Mouse (Mus musculus) 3T3-L1 (cell line): Measurements from ENCODE around the gene Vps18.
A peak's percentile ranks its signal among the peaks of the same experiment; 100 is the strongest.

ENCODE experiments used
- DNase-seq: peaks from one replicate; pipeline ENCODE4 v3.0.0-alpha.2; 2015; ENCODE audit warnings: low read depth, low spot score

Vps18 gene

GRCm38 (mm10) chr2:119321771-119322586, 33.4 kb downstream of the Vps18 start:
- no peak for DNase-seq

DNA sequence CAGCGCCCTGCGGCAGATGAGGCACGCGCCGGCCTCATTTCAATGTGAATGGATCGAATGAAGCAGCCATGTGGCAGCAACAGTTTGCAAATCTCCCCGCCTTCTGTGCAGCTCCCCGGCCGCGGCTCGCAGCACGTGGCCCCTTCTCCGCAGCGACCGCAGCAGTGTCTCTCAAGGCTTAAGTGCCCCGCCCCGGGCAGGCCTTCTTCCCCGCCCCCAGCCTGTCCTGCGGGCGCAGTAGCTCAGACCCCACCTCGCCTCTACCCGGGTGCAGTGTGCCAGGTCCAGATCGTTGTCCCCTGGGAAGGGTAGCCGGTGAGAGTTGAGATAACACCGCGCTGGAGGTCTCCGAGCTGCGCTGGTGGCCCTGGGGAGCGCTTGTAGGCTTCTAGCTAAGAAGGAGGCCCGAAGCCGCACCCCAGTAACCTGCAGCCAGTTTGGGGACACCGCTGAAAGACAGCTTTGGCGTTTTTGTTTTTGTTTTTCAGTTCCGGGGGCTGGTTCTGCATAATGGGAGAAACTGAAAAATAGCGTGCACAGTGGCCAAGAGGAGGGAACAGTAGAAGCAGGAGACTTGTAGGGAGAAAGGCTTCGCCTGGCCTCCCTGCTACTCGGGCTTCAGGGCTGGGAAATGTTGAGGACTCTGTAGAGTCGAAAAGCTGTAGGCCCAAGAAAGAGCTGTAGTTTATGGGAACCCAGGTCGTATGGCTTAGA, 34.2 kb downstream of the Vps18 start:
- DNase-seq = no peak

DNA sequence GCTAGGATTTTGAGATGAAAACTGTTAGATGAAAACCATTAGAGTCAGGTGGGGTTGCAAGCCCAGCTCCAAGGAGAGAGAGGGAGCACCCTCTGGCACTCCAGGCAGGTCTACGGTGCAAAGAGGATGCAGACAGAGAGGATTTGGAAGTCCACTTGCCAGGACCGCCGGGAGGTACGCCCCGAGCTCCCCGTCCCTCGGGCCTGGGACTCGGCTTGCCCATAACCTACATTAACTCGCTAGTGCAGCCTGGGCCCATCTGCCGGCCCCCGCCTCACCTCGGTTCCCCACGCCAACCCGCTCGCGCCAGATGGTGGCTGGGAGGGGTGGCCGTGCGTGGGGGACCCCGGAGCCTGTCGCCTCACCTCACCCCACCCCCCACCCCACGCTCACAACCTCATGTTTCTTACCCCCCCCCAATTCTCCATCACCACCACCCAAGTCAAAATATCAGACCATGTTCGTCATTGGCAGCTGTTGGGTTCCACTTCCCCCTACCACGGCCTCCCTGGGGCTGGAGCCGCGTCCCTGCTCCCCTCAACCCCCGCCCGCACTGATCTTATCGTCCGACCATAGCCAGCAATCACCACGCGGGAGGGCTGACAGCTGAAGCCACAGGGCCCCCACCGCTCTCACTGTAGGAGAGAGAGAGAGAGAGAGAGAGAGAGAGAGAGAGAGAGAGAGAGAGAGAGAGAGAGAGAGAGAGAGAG, 35.5 kb downstream of the Vps18 start:
- DNase-seq = no peak

GRCm38 (mm10) chr2:119324576-119325318, 36.2 kb downstream of the Vps18 start:
- no peak for DNase-seq

DNA sequence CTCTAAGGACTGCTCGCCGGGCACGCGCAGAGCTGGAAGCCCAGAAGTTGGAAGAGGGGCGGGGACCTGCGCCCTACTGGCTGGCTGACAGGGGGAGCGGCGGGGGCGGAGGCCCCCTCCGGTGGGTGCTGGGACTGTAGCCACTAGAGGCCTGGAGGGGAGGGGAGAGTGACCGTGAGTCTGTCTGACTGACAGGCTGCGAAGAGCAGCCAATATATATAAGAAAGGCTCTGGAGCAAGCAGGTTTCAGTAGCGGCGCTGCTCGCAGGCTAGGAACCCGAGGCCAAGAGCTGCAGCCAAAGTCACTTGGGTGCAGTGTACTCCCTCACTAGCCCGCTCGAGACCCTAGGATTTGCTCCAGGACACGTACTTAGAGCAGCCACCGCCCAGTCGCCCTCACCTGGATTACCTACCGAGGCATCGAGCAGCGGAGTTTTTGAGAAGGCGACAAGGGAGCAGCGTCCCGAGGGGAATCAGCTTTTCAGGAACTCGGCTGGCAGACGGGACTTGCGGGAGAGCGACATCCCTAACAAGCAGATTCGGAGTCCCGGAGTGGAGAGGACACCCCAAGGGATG, 37.1 kb downstream of the Vps18 start, which contains the start of gene Dll4:
Dll4 (plus strand) TSS at position 217 of the 576 bp plus-strand sequence.
- no peak for DNase-seq

GRCm38 (mm10) chr2:119326161-119327101, 37.9 kb downstream of the Vps18 start:
- DNase-seq = no peak

- DNase-seq = no peak
Measured at GRCm38 (mm10) chr2:119327102-119327480, 38.6 kb downstream of the Vps18 start.

DNA sequence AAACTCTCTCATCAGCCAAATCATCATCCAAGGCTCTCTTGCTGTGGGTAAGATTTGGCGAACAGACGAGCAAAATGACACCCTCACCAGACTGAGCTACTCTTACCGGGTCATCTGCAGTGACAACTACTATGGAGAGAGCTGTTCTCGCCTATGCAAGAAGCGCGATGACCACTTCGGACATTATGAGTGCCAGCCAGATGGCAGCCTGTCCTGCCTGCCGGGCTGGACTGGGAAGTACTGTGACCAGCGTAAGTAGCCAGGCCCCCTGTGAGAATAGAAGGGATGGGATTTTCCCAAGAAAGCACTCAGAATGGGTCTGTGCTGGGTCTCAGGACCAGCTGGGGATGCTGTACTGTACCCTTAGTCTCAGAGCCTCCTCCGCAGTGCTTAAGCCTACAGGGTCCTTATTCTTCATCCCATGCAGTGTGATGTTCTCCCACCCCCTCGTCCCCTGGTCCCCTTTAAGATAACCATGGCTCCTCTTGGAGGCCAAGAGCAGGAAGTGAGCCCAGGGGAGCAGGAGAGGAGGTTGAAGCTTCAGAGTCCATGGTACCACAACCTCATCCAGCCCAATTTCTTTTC, 39.5 kb downstream of the Vps18 start:
- no peak for DNase-seq

- no peak for DNase-seq
Measured at GRCm38 (mm10) chr2:119328546-119328945, 40.0 kb downstream of the Vps18 start.

DNA sequence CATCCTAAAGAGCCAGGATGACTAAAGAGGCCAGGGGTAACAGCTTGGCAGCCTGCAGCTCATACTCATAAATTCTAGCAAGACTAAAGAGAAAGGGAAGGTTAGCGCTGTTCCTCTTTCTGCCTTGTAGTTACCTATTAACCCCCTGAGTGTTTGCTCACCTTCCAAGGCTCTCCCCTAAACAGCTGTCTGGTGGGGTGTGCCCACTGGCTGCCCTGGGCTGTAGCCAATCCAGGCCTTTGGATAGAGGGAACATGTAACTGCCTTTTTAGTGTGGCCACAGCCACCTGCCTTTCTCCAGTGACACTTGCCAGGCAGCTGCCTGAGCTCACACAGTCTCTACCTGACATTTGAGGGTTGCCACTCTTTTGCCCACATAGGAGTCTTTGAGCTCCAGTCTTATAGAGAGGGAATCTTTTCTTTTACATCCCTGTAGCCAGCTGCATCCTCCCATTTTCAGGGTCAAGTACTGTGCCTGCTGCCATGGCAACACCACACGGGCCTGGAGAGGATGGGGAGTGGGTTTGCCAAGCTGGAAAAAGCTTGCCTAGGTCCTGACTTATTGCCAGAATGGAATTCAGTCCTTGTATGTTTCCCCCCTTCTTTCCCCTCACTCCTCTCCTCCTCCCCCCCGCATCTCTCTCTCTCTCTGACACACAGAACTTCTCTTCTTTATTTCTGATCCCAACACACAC, 40.7 kb downstream of the Vps18 start:
- DNase-seq = no peak

DNA sequence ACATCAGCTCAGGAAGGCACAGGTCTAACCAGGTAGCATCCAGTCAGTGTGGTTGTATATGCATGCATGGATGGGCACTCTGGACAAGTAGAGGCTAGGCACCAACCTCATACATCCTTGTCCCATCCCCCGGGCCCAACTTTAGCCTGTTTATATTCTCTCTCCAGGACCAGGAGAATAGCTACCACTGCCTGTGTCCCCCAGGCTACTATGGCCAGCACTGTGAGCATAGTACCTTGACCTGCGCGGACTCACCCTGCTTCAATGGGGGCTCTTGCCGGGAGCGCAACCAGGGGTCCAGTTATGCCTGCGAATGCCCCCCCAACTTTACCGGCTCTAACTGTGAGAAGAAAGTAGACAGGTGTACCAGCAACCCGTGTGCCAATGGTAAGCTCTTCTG, 42.3 kb downstream of the Vps18 start:
- no peak for DNase-seq

GRCm38 (mm10) chr2:119332177-119332661, 43.7 kb downstream of the Vps18 start:
- DNase-seq = no peak

GRCm38 (mm10) chr2:119334135-119334534, 45.6 kb downstream of the Vps18 start:
- DNase-seq = no peak

DNA sequence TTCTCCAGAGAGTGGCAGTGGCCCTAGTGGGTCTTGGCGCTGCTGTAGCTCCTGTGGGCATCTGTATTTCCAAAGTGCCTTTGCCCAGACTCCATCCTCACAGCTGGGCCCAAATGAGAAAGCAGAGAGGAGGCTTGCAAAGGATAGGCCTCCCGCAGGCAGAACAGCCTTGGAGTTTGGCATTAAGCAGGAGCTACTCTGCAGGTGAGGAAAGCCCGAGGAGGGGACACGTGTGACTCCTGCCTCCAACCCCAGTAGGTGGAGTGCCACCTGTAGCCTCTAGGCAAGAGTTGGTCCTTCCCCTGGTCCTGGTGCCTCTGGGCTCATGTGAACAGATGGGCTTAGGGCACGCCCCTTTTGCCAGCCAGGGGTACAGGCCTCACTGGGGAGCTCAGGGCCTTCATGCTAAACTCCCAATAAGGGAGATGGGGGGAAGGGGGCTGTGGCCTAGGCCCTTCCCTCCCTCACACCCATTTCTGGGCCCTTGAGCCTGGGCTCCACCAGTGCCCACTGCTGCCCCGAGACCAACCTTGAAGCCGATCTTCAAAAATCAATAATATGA, 46.5 kb downstream of the Vps18 start:
- DNase-seq = no peak

DNA sequence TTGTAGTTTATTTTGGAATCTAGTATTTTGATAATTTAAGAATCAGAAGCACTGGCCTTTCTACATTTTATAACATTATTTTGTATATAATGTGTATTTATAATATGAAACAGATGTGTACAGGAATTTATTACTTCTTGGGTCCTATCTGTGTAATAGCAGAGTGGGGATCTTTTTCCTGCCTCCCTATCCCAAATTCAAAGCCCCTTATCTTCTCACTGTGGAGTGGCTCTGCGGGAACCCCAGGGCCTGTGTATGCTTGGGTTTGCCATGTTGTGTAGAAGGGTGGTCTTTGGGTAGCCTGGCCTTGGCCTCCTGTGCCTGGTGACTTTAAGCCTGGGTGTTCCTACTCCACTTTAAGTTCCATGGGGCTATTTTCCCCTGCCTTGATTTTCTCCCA, 47.0 kb downstream of the Vps18 start:
- no peak for DNase-seq

- no peak for DNase-seq
Measured at GRCm38 (mm10) chr2:119336002-119336401, 47.5 kb downstream of the Vps18 start.

DNA sequence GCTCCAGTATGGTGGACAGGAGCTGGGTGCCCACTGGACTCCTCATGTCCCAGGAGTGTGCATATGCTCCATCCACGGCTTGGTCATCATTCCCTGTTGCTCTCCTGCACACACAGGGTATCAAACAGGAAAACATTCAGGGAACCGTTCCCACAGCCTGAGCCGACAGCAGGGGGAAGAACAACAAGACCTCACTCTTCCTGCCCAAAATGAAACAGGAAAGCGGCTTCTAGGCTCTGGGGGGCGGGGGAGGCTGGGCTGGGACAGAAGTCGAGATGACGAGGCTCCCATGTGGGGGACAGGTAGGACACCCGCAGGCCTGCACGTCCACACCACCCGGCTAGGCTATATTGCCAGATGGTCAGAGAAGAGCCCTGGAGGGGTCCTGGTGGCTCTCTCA, 47.9 kb downstream of the Vps18 start:
- DNase-seq = no peak

- peak; percentile 82 for DNase-seq
Measured at GRCm38 (mm10) chr2:119337425-119338265, 49.1 kb downstream of the Vps18 start.
